Mouse (Mus musculus): ENCODE measurements around the gene Ckap2l.

Gene Ckap2l

DNA sequence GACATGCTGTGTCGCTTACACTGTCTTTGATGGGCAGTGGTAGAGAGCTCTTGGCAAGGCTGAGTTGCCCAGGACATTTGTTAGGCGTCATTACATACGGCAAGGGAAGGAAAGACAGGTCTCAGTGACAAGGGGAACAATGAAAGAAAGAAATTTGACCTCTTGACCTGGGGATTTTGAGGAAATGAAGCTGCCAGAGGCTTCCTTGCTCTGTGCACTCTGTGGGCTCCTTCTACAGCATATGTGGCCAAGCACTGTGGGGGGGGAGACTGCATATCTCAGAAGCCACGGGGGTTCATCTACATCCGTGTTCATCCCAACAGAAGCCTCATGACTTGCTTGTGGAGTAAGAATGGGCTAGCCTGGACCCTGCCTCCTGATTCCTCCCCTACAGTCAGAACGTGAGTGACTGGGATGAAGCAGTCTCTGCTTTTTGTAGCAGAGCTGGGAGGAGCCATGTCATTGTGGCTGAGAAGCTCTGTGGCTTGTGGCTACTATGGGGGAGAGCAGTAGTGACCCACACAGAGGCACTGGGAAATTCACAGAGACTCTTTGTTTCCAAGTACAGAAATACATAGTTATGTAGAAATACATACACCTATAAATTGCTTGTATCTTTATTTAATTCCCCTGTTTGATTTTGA, 35.7 kb downstream of the Ckap2l start:
- DNase-seq, result no peak

DNA sequence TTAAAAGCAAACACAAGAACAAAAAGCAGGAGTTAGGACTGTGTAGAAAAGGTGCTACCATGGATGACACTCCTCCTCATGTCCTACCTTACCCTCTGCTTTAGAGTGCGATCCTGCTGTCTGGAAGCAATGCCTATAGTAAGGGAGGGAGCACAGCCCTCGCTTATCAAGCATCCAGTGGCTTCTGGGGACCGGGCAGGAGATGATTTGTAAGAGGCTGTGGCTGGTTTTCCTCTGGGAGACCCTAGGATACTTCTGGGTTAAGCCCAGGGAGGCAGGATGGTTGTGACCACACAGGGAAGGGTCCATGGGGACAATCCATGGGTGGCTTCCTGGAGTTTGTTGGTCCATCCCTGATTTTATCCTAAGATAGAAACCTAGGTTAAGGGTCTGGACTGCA, 36.4 kb downstream of the Ckap2l start:
- no peak for DNase-seq

DNA sequence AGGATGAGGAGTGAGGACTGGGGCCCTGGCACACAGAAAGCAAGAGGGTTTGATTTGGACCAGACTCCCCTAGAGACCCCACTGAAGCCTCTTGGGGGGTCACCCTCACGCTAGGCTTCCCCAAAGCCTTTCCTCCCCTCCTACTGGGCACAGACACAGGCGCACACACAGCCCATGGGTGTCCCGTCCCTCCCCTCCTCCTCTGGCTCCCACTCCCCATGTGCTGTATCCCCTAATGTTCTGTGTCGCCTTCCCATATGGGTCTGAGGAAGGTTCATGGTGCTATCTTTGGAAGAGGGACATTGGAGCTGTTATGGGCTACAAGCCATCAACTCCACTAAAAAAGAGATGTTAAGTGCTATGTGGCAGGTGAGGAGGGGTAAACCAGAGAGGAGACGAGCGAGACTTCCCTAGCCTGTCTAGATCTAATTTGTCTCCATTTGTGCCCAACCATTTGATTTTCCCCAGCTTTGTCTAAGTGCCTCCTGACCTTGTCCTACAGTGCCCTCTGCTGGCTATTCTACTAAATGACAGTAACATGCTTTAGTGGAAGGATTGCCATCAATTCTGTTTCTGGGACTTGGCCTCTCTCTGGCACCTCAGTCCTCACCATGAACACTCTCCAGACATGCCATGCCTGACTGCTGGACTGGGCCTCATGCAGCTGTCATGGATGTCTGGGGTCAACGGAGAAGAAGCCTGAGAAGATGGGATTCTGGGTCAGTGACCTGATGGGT, 38.4 kb downstream of the Ckap2l start:
- peak; percentile 55 for DNase-seq

DNA sequence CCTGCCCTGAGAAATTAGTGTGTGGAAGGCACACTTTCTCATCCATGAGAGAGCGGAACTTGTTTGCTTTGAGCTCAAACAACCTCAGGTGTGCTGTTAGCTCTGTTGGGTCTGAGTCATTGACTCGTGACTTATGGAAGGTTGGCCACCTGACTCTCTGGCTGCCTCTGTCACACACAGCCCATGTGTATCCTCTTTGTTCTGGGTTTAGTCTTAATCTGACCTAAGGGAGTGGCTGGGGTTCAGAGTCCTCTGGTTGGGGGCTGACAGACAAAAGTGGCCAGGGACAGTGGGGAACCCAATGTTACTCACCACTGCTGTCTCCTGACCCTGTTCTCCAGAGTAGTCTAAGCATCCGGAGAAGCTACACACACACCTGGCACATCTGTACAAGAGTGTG, 39.0 kb downstream of the Ckap2l start:
- no peak for DNase-seq

DNA sequence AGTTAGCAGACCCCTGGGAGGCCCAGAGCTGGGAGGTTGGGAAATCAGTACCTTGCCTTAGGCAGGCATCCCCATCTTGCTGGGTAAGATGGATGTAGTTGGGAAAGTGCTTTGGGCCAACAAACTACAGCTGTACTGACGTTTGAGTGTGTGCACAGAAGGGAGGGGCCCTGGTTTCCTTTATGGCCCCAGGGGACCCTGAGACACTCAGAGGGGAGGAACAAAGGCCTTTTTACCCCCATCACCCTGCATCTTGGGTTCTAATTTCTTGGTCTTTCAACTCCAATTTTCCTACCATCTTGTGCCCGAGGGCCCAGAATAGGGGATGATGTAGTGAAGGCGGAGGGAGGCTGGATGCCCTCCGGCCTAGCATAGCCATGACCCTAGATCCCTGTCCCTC, 41.0 kb downstream of the Ckap2l start:
- no peak for DNase-seq

DNA sequence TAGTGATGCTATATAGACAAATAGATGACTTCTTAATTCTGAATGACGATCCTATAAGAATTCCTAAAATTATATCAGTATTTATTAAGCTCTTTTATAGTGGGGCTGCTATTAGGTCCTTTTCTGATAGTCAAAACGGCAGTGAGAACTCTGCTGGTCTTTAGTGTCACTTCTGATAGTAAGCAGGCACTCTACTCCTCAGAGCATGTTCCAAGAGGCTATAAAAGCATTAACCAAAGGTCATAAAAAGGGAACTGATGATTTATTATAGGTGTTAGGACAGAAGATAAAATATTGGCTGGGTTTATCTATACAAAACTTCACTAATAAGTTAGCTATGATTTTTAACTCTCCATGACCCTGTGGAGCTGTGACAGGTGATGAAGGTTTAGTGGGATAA, 42.9 kb downstream of the Ckap2l start:
- DNase-seq, result no peak

DNA sequence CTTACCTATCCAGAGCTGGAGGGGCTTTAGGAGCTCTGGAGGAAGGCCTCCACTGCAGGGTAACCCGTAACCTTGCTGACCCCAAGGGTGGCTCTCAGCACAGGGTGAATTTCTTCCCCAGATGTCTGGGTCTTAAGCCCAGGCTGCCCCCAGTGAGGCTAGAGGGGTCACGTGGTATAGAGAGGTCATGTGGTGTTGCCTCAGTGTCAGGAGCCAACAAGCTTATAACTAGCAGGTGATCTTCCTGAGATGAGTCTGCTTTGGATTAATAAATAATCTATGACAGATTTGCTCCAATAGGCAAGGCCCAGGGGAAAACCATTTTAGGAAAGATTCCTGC, 43.4 kb downstream of the Ckap2l start:
- DNase-seq, result no peak

DNA sequence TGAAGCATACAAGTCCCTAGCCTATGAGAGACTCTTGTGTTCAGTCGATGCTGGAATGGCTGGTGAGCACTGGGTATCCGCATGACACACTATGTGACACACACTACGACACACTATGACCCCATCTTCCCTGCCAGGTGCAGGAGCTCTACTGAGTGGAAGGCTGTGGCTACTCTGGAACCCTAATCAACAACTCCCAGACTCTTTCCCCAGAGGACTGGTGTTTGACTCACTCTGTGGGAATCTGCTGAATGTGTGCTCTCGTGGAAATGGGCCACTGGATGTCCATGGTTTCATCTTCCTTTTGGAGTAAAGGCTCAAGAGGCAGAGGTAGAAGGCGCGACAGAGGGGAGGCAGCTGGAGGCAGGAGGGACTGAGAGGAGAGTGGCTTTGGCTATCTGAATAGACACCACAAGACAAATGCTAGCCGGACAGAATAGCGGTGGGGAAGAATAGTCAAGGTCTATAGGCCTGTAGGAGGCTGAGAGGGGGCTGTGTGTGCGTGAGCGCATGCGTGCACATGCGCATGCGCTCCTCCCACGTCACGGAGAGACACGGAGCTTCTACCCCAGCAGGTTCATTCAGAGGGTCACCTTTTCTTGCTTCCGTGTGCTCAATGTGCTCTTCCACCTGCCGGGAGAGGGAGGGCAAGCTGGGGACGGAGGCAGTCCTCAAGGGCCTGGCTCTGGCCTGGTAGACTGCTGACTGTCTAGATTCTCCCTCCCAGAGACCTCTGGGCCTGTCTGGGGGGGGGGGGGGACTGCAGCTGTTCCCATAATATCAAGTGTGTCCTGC, 44.0 kb downstream of the Ckap2l start:
- no peak for DNase-seq

DNA sequence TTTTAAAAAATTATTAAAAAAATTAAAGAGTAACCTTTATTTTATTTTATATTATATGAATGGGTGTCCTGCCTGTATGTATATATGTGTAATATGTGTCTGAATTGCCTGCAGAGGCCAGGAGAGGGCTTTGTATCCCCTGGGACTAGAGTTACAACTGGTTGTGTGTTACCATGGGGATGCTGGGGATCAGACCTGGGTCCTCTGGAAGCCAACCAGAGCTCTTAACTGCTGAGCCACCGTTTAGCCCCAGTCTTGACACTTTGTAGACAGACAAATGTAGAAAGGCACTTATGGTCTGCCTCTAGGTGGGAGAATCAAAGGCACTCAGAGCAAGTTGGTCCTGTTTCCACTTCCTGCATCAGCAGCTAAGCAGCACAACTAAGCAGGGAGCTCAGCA, 47.7 kb downstream of the Ckap2l start:
- DNase-seq, result no peak

DNA sequence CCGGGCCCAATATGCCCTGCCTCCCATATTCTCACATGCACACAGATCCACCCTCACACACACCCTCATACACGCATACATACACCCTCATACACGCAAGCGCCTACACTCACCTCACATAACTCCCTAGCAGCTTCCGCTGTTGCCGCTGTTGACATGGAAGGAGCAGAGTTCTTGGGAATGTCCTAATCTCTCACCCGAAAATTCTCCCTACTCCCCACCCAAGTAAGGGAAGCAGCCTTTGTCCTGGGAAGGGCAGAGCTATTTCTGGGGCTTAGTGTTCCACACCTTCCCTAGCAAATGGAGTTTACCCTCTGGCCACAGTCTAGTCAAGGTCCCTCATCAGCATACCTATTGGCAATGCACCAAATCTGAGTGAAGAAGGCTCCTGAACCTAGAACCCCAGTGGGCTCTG, 49.3 kb downstream of the Ckap2l start:
- DNase-seq, result no peak

DNA sequence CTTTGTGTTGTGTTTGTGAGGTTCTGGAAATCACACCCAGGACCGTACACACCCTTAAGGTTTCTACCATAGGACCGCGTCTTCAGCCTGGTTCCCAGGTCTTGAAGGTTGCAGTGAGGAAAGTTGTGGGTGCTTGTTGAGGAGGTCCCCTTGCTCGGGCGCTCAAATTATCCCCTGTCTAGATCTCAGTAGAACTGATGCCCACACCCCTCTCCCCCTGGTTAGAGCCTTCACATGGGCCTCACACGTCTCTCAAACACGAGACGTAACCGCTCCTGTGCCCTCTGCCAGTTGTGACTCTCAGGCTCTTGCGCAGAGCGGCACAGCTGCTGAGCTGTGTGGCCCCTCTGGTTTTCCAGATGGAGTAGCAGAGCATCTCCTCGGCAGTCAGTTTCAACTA, 50.1 kb downstream of the Ckap2l start:
- DNase-seq, result no peak

DNA sequence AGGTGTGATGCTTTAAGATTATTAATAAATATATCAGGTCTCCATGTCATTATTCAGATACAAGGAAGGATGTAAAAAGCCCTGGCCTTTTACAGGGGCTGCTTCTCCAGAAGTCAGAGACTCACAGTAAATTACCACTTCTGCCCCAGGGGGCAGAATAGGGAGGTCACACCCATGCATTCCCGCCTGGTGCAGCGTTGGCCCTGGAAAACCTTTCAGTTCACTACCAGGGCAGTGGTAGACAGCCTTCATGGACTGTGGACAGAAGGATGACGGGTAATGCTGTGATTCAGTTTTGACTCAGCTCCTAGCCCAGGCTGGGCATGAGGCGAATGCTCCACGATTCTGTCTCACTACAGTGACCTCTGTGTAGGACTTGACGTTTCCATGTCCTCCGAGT, 50.6 kb downstream of the Ckap2l start:
- no peak for DNase-seq

DNA sequence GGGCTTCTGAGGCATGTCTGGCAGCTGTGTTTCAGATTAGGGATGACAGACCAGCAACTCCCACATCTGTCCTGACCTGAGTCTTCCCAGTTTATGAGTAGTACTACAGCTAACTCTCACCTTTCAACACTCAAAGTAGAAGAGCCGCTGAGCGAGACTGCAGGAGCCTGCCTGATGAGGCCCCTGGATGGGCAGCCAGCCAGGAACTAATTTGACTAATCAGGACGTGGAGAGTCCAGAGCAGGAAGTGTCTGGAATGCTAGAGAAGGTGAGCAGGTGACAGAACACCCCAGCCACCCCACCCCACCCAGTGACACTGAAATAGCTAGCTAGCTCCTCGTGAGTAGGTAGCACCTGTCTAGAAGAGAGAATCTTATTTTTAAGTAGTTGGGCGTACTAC, 51.4 kb downstream of the Ckap2l start:
- DNase-seq, result no peak

DNA sequence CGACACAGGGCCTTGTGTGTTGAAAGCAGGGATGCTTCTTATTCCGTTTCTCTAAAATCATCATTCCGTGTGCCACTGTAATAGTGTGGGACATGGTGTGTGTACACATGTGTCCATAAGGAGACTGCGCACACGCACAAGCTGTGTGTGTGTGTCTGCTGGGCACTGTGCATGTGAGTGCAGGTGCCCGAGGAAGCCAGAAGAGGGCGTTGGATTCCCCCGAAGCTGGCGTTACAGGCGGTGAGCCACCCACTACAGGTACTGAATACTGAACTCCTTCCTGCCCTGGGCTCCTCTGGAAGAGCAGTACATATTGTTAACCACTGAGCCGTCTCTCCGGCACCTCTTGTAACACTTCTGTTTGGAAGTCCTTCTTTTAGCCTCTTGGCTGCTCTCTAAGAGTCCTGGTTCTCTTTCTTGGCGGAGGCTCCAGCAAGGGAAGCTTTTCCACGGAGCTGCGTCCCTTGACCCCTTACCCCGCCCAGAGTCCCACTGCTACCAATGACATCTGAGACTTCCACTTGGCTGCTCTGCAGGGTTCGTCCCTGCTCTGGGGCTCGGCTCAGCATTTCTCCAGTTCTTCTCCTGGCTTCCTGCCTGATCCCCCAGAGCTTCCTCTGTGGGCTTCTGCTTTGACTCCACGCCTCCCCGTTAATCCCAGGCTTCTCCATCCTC, 52.4 kb downstream of the Ckap2l start:
- no peak for DNase-seq

DNA sequence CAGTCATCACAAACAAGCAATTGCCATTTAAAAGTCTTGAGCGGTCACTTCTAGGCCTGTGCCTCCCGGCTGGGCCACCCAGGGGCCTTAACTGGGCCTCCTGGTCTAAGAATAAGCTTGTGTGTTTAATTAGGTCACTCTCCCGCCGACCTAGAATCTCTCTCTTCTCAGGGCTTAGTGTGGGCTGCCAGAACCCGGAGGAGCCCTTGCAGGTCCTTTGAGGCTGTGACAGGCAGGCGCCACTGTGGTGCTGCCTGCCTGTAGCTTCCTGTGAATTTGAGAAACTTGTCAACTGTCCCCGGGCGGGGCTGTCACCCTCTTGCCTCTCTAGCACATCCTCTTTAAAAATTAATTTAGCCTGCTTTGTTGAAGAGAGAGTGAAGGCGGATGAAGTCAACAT, 53.2 kb downstream of the Ckap2l start:
- DNase-seq, result peak; percentile 56

DNA sequence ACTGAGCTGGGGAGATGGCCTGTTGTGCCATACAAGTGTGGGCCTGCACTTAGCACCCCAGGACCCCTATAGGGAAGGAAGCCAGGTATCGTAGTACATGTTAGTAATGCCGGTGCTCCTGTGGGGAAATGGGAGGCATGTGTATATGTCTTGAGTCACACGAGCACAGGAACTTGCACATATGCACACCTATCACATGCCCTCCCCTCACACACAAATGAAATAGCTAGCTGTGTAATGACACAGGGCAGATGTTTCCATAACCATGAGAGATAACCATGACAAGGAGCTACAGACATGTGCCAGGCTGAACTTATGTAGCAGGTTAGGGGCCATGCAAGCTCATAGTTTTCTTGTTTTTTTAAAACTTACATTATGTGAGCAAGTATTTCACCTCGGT, 54.0 kb downstream of the Ckap2l start:
- DNase-seq, result no peak

DNA sequence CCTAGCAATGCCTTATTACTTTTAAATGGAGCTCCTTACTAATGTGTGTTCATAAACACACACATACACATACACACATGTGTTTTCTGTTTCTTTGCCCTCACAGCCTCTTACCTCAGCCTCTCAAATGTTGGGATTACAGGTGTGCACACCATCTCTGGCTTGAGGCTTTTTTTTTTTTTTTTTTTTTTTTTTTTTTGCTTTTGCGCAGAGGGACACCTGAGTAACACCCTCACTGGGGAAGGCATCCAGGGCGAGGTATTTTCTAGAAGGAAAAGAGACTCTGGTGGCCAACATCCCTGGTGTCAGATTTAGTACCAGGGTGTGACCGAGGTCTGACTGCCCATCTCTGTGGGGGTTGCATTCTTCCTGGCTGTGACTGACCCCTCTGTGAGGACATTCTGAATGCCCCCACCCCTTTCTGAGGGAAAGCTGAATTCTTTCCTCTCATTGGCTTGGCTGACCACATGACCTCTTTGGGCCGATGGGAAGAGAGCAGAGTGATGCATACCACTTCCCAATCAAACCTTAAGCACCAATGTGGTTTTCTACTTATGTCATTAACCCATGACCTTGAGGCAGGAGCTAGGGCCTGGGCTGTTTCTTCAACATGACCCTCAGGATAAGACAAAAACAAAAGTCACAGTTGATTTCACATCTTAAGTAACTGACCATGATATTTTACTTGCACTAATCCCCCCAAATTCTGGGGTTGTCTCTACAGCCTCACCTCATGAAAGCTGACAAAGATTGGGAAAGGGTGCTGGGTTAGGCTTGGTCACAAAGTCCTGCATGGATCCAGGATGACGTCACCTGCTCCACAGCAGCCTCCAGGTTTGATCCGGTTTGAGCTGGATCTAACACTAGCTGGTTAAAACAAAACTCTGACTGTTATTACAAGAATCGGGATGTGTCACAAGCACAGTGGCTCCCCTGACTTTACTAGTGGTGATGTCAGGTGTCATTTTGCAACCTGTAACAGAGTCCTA, 54.9 kb downstream of the Ckap2l start:
- no peak for DNase-seq

DNA sequence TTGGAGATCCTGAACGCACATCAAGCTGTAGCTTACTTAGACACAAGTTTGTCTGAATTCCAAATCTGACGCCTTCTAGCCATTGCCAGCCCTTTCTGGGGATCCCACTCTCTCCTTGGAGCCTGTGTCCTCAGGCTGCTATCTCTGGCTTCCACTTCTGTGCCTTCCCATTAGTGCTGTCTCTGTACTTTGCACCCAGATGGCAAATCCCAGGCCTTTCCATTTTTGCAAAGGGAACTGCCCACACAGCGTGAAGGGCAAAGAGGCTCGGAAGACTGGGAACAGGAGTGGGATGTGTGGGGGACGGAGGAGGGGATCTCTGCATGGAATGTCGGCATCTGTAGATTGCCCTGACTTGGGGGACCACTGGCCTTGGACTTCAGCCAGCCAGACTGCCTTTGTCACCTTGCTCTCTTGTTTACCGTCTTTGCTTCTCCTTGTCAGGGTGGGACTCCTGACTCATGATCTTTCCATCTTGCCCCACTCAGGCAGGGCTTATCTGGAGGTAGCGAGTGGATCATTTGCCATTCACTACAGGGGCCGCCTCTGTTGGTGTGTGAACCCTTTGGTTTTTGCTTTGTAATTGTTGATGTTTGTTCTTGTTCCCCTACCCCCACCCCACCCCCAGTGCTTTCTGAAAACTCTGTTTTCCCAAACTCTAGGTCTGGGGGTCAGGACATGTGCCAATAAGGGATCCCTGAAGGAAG, 56.1 kb downstream of the Ckap2l start:
- no peak for DNase-seq

DNA sequence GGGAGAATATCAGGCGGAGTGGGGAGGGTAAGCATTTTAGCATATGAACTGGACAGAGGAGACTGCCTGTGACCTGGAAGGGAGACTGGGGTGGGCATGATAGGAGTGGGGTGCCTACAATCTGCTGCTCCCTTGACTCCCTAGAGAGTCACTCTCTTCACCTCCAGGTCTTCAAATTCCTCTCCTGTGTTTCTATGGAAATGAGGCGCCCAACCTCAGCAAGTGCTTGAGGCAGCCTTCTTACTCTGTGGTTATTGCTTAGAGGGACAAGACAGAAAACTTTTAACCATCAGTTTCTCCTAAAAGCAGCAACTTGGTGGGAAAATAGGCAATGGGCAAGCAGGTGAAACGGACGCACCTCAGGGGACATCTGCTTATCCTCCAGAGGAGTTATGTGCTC, 60.5 kb downstream of the Ckap2l start:
- no peak for DNase-seq

DNA sequence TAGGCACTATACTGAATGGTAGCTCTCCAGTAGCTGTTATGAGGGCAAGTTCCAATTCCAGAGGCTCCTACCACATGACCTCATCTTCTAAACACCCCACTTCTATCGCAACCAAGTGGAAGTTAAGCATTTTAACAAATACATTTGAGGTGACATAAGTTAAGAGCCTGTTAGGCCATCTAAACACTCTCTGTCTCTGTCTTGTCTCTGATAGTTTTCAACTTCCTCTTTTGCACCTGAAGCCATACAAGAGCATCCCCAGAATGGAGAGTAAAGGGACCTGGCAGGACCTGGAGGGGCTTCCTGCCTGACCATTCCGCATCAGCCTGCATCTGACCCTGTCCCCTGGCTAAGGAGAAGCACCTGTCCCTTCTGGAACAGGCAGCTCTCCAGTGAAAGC, 62.3 kb downstream of the Ckap2l start:
- DNase-seq, result no peak

DNA sequence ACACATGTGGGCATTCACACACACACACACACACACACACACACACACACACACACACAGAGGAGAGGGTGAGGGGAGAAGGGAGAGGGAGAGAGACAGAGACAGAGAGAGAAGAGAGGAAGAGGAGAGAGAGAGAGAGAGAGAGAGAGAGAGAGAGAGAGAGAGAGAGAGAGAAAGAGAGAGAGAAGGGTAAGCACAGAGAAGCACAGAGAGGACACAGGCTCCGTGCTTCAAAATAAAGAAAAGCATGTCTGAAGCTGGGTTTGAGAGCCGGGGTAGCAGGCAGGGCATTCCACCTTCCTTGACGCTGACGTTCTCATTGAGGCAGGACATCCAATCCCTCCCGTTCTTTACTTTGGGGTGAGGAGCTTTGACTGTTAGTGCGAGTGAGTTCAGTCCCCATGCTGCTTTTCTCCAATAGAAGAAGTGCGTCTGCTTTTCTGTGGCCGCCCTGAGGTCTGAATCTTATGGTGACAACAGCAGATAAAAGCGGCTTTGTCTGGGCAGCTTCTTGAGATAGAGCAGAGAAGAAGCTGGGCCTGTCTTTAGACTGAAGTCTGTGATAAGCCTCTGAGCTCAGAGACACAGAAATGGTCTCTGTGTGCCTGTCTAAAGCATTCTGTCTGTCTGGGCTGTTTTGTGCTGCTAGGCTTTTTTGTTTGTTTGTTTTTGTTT, 63.1 kb downstream of the Ckap2l start:
- DNase-seq, result no peak
